Mouse (Mus musculus) hindbrain, embryonic 15.5 days (tissue): ENCODE results near the gene Fbxl15. TPM values are rescaled to one million over a fixed set of nuclear protein-coding genes. Genes with fewer than 3 reads are reported as not detected.

ENCODE experiments used
- ATAC-seq: fragments of 200-750 bp; cut with Nextera tagmentation; 2 replicates; pipeline ENCODE4 v1.8.0; 2017; ENCODE audit warnings: low read depth, moderate number of reproducible peaks, moderate TSS enrichment; ENCODE audit not compliant: low FRiP score
- H3K27ac ChIP-seq: fragments of 300-500 bp; sonication (generic); replicated peaks from 2 replicates; pipeline ENCODE4 v1.5.1; 2015; ENCODE audit warnings: mild to moderate bottlenecking, inconsistent platforms
- H3K27me3 ChIP-seq: fragments of 300-500 bp; sonication (generic); 2 replicates; pipeline ENCODE4 v1.6.1; 2015; ENCODE audit warnings: control low read depth, inconsistent platforms
- H3K36me3 ChIP-seq: fragments of 300-500 bp; sonication (generic); 2 replicates; pipeline ENCODE4 v1.6.1; 2015; ENCODE audit warnings: control low read depth, inconsistent platforms
- H3K4me1 ChIP-seq: fragments of 300-500 bp; sonication (generic); replicated peaks from 2 replicates; pipeline ENCODE4 v1.6.1; 2015; ENCODE audit warnings: control low read depth, inconsistent platforms
- H3K4me2 ChIP-seq: fragments of 300-500 bp; sonication (generic); 2 replicates; pipeline ENCODE4 v1.6.1; 2015; ENCODE audit warnings: moderate library complexity, mild to moderate bottlenecking, inconsistent platforms
- H3K4me3 ChIP-seq: fragments of 300-500 bp; sonication (generic); 2 replicates; pipeline ENCODE4 v1.5.1; 2015; ENCODE audit warnings: mild to moderate bottlenecking, inconsistent platforms
- H3K9ac ChIP-seq: fragments of 300-500 bp; sonication (generic); 2 replicates; pipeline ENCODE4 v1.6.1; 2015; ENCODE audit warnings: inconsistent platforms
- H3K9me3 ChIP-seq: fragments of 300-500 bp; sonication (generic); 2 replicates; pipeline ENCODE4 v1.6.1; 2016; ENCODE audit warnings: control low read depth, inconsistent platforms
- WGBS: fragments of 180-500 bp; shearing (Covaris S2); methylation state at CpG from one replicate; pipeline ENCODE4 v1.1.7; 2015; 5-methylcytosine and 5-hydroxymethylcytosine counted together
- microRNA counts: library from miRNA; unstranded; fragments of <30 nt; microRNA quantifications from one replicate; lab custom pipeline; 2016
- microRNA-seq: library from miRNA; unstranded; fragments of <30 nt; microRNA quantifications from one replicate; pipeline ENCODE4, GENCODE M21; 2016
- polyA plus RNA-seq: library from polyadenylated mRNA; unstranded; fragments of >200 nt; fragmentation: Nextera tagmentation; extraction: Ambion mirVana; gene quantifications from 2 replicates; pipeline ENCODE4 v1.2.1, GENCODE M21; 2015

Fbxl15 gene
- polyA plus RNA-seq, 1 experiment from 2014 or later: 51.8 TPM

GRCm38 (mm10) chr19:46358381-46358780 lies 30.4 kb downstream of the Fbxl15 start:
- no peak overlapping the region for H3K9ac ChIP-seq
- peaks cover 3% of the 10 kb centered on the region; the same call in 1 of the 2 replicates for H3K27me3 ChIP-seq
- H3K4me3 ChIP-seq: no peak overlapping the region
- 62% methylated on average over 4 of the region's 4 CpGs for WGBS
- H3K4me1 ChIP-seq: peaks cover 12% of the 10 kb centered on the region
- ATAC-seq: no peak
- H3K4me2 ChIP-seq: 0 out of 2 replicates have a peak overlapping the region, but pooled peaks have one; percentile 89
- no peak overlapping the region for H3K27ac ChIP-seq
- H3K36me3 ChIP-seq: no peaks in the 10 kb centered on the region
- H3K9me3 ChIP-seq: no peaks in the 10 kb centered on the region

- peaks cover 3% of the 10 kb centered on the region; the same call in 1 of the 2 replicates for H3K27me3 ChIP-seq
- H3K36me3 ChIP-seq: no peaks in the 10 kb centered on the region
- no peak overlapping the region for H3K9ac ChIP-seq
- H3K9me3 ChIP-seq: no peaks in the 10 kb centered on the region
- H3K4me2 ChIP-seq: no peak overlapping the region
- 83% methylated on average over 8 of the region's 8 CpGs for WGBS
- H3K4me1 ChIP-seq: peaks cover 10% of the 10 kb centered on the region
- no peak overlapping the region for H3K27ac ChIP-seq
- H3K4me3 ChIP-seq: no peak overlapping the region
- no peak for ATAC-seq
Measured at GRCm38 (mm10) chr19:46362104-46362503, 34.1 kb downstream of the Fbxl15 start.

- 90% methylated on average over 11 of the region's 11 CpGs for WGBS
- H3K4me3 ChIP-seq: no peak overlapping the region
- no peak overlapping the region for H3K27ac ChIP-seq
- no peaks in the 10 kb centered on the region for H3K9me3 ChIP-seq
- H3K9ac ChIP-seq: no peak overlapping the region
- H3K4me1 ChIP-seq: no peaks in the 10 kb centered on the region
- no peak overlapping the region for H3K4me2 ChIP-seq
- peaks cover under 1% of the 10 kb centered on the region; the same call in 1 of the 2 replicates for H3K27me3 ChIP-seq
- no peaks in the 10 kb centered on the region for H3K36me3 ChIP-seq
- ATAC-seq: no peak
Measured at GRCm38 (mm10) chr19:46363294-46364009, 35.5 kb downstream of the Fbxl15 start.

- no peak for ATAC-seq
- H3K36me3 ChIP-seq: no peaks in the 10 kb centered on the region
- 92% methylated on average over 23 of the region's 23 CpGs for WGBS
Measured at GRCm38 (mm10) chr19:46367798-46368590, 40.0 kb downstream of the Fbxl15 start.

GRCm38 (mm10) chr19:46369204-46369603 lies 41.2 kb downstream of the Fbxl15 start:
- Histone ChIP-seq H3K27ac (no peak overlapping the region), H3K4me2 (no peak overlapping the region), H3K9ac (no peak overlapping the region), H3K36me3 (no peaks in the 10 kb centered on the region), H3K9me3 (no peaks in the 10 kb centered on the region), H3K4me3 (no peak overlapping the region), H3K27me3 (no peaks in the 10 kb centered on the region), H3K4me1 (0 out of 2 replicates have a peak, but pooled peaks cover under 1% of the 10 kb centered on the region)
- no peak for ATAC-seq
- 32% methylated on average over 4 of the region's 4 CpGs for WGBS

More at GRCm38 (mm10) chr19:46367798-46368590, 40.0 kb downstream of the Fbxl15 start:
- no peak overlapping the region for H3K4me2 ChIP-seq
- H3K27ac ChIP-seq: no peak overlapping the region
- no peaks in the 10 kb centered on the region for H3K4me1 ChIP-seq
- H3K9ac ChIP-seq: no peak overlapping the region
- H3K4me3 ChIP-seq: no peak overlapping the region
- no peaks in the 10 kb centered on the region for H3K27me3 ChIP-seq
- no peaks in the 10 kb centered on the region for H3K9me3 ChIP-seq

- Histone ChIP-seq H3K36me3 (peaks cover 27% of the 10 kb centered on the region), H3K27ac (0 out of 2 replicates have a peak overlapping the region, but pooled peaks have one; percentile 26), H3K9ac (no peak overlapping the region), H3K4me1 (0 out of 2 replicates have a peak, but pooled peaks cover 5% of the 10 kb centered on the region), H3K27me3 (no peaks in the 10 kb centered on the region), H3K4me2 (no peak overlapping the region), H3K4me3 (no peak overlapping the region), H3K9me3 (no peaks in the 10 kb centered on the region)
- ATAC-seq: peak; percentile 52; the same call in 1 of the 2 replicates
- 42% methylated on average over 21 of the region's 21 CpGs for WGBS
Measured at GRCm38 (mm10) chr19:46374477-46375088, 46.6 kb downstream of the Fbxl15 start.

GRCm38 (mm10) chr19:46375489-46375888 lies 47.5 kb downstream of the Fbxl15 start:
- Histone ChIP-seq H3K4me3 (no peak overlapping the region), H3K27me3 (no peaks in the 10 kb centered on the region), H3K36me3 (peaks cover 34% of the 10 kb centered on the region), H3K4me1 (0 out of 2 replicates have a peak, but pooled peaks cover 5% of the 10 kb centered on the region), H3K9ac (no peak overlapping the region), H3K4me2 (no peak overlapping the region), H3K27ac (no peak overlapping the region; the same call in 1 of the 2 replicates), H3K9me3 (no peaks in the 10 kb centered on the region)
- peak; percentile 53 for ATAC-seq
- 51% methylated on average over 5 of the region's 5 CpGs for WGBS

- no peak overlapping the region for H3K4me3 ChIP-seq
- H3K9ac ChIP-seq: no peak overlapping the region
- H3K27ac ChIP-seq: no peak overlapping the region; the same call in 1 of the 2 replicates
- H3K36me3 ChIP-seq: peaks cover 38% of the 10 kb centered on the region
- 0 out of 2 replicates have a peak, but pooled peaks cover 5% of the 10 kb centered on the region for H3K4me1 ChIP-seq
- WGBS: 67% methylated on average over 4 of the region's 4 CpGs
- no peak overlapping the region for H3K4me2 ChIP-seq
- no peaks in the 10 kb centered on the region for H3K9me3 ChIP-seq
- no peaks in the 10 kb centered on the region for H3K27me3 ChIP-seq
- no peak for ATAC-seq
Measured at GRCm38 (mm10) chr19:46375891-46376290, 47.9 kb downstream of the Fbxl15 start.

MicroRNA genes within 50 kb of the gene (microRNA counts, 519-probe panel; counts per million panel counts)
- 2,550 counts per million, percentile 41 among the panel's probes with 10 or more counts for microRNA mmu-miR-146b (lab: Ali Mortazavi, UCI)

Small RNA genes within 50 kb of the gene (microRNA-seq; reads per million reads assigned to microRNA genes)
- 2.0 reads per million for gene Mir146b

Other genes with a start within 250 kb of the Fbxl15 start
- 0.08 TPM in 1 of 2 replicates, not detected in the other for gene Elovl3, start 196.3 kb upstream of the Fbxl15 start, polyA plus RNA-seq
- gene Pitx3, start 179.9 kb upstream of the Fbxl15 start, polyA plus RNA-seq: 0.30 and 0.39 TPM in 2 replicates
- gene Gbf1, start 175.7 kb upstream of the Fbxl15 start, polyA plus RNA-seq: 71.1 and 81.0 TPM in 2 replicates
- gene Nfkb2, start 23.9 kb upstream of the Fbxl15 start, polyA plus RNA-seq: 2.8 and 3.3 TPM in 2 replicates
- 119 and 145 TPM in 2 replicates for gene Psd, start 1.0 kb upstream of the Fbxl15 start, polyA plus RNA-seq
- 336 and 347 TPM in 2 replicates for gene Cuedc2, start 10.5 kb downstream of the Fbxl15 start, polyA plus RNA-seq
- gene Mfsd13a, start 12.9 kb downstream of the Fbxl15 start, polyA plus RNA-seq: 12.3 and 12.5 TPM in 2 replicates
- gene 2310034G01Rik, start 22.1 kb downstream of the Fbxl15 start, polyA plus RNA-seq: 2.0 and 2.3 TPM in 2 replicates
- 329 and 338 TPM in 2 replicates for gene Actr1a, start 67.6 kb downstream of the Fbxl15 start, polyA plus RNA-seq
- gene Sufu, start 68.7 kb downstream of the Fbxl15 start, polyA plus RNA-seq: 23.4 and 24.7 TPM in 2 replicates
- gene Trim8, start 173.5 kb downstream of the Fbxl15 start, polyA plus RNA-seq: 27.8 and 31.9 TPM in 2 replicates
- gene Arl3, start 245.0 kb downstream of the Fbxl15 start, polyA plus RNA-seq: 208 and 221 TPM in 2 replicates
- 10.2 and 11.3 TPM in 2 replicates for gene Sfxn2, start 245.2 kb downstream of the Fbxl15 start, polyA plus RNA-seq